Mouse (Mus musculus): ENCODE data around the gene Olfr1248.

DNA sequence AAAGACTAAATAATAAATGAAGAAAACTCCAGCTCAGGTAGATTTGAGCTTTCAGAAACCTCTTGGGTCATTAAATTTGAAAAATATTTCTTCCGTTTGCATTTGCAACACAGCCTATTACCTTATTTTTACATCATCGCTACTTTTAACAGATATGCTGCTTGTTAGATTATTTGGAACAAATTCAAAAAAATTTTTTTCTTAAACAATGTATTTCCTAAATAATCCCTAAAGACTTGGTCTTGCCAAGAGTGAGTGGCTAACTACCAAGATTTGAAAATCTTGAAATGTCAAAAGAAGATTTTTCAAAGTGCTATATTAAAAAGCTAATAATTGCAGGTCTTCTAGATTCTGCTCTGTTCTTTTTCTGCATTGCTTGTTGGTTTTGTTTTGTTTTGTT lies 4.0 kb downstream of the Olfr1248 start, which contains the start of gene Olfr1247:
- TF ChIP-seq CTCF (IDR thresholded peaks at IDR 0.05; ENCODE audit: low read depth, low read length): no peak
- TF ChIP-seq POLR2A (IDR thresholded peaks at IDR 0.05; ENCODE audit: extremely low read depth, insufficient read depth, low read length): no peak

Measured in liver, adult 2 months (tissue).